Mouse (Mus musculus): ENCODE data around the gene Cit.
"Not testable (repeated sequence)": the region's sequence is repeated elsewhere in the genome, so short reads cannot be mapped to it uniquely, and the experiment has no call there.

Cit gene

GRCm38 (mm10) chr5:115844766-115845634, at the start of gene Cit:
Cit (plus strand) TSS chr5:115845278.
- DNase-seq (ENCODE audit: low spot score): peak; percentile 95

- no peak for DNase-seq (ENCODE audit: low spot score)
These were observed 45.8 kb upstream of the Cit start for GRCm38 (mm10) chr5:115799016-115799894.

GRCm38 (mm10) chr5:115799895-115800232, 45.2 kb upstream of the Cit start:
- DNase-seq (ENCODE audit: low spot score): no peak

GRCm38 (mm10) chr5:115812262-115812661, 32.8 kb upstream of the Cit start:
- DNase-seq (ENCODE audit: low spot score): no peak

GRCm38 (mm10) chr5:115817022-115817421, 28.1 kb upstream of the Cit start:
- no peak for DNase-seq (ENCODE audit: low spot score)

- DNase-seq (ENCODE audit: low spot score): not testable (repeated sequence)
These were observed 27.4 kb upstream of the Cit start for GRCm38 (mm10) chr5:115817655-115818054.

- no peak for DNase-seq (ENCODE audit: low spot score)
These were observed 25.1 kb upstream of the Cit start for GRCm38 (mm10) chr5:115819966-115820365.

GRCm38 (mm10) chr5:115821200-115821599, 23.9 kb upstream of the Cit start:
- no peak for DNase-seq (ENCODE audit: low spot score)

GRCm38 (mm10) chr5:115821910-115822309, 23.2 kb upstream of the Cit start:
- DNase-seq (ENCODE audit: low spot score): peak; percentile 24

GRCm38 (mm10) chr5:115832754-115833153, 12.3 kb upstream of the Cit start:
- peak; percentile 68 for DNase-seq (ENCODE audit: low spot score)

- not testable (repeated sequence) for DNase-seq (ENCODE audit: low spot score)
These were observed 11.3 kb upstream of the Cit start for GRCm38 (mm10) chr5:115833806-115834205.

- no peak for DNase-seq (ENCODE audit: low spot score)
These were observed 9.8 kb upstream of the Cit start for GRCm38 (mm10) chr5:115835291-115835690.

- no peak for DNase-seq (ENCODE audit: low spot score)
These were observed 7.0 kb upstream of the Cit start for GRCm38 (mm10) chr5:115838059-115838458.

GRCm38 (mm10) chr5:115840453-115840852, 4.6 kb upstream of the Cit start:
- DNase-seq (ENCODE audit: low spot score): no peak

GRCm38 (mm10) chr5:115840946-115841775, 3.9 kb upstream of the Cit start:
- no peak for DNase-seq (ENCODE audit: low spot score)

- no peak for DNase-seq (ENCODE audit: low spot score)
These were observed 711 bp upstream of the Cit start for GRCm38 (mm10) chr5:115844368-115844765.

GRCm38 (mm10) chr5:115845635-115846174, 627 bp downstream of the Cit start:
- DNase-seq (ENCODE audit: low spot score): no peak

GRCm38 (mm10) chr5:115847166-115847565, 2.1 kb downstream of the Cit start:
- no peak for DNase-seq (ENCODE audit: low spot score)

- DNase-seq (ENCODE audit: low spot score): no peak
These were observed 3.4 kb downstream of the Cit start for GRCm38 (mm10) chr5:115848463-115848862.

- DNase-seq (ENCODE audit: low spot score): no peak
These were observed 4.3 kb downstream of the Cit start for GRCm38 (mm10) chr5:115849263-115849829.

GRCm38 (mm10) chr5:115850250-115851028, 5.4 kb downstream of the Cit start:
- DNase-seq (ENCODE audit: low spot score): no peak

Measured in testis, postnatal 14 days (tissue).